Mouse (Mus musculus): ENCODE data around the gene Tuba3a. TPM values are rescaled to one million over a fixed set of nuclear protein-coding genes. Genes with fewer than 3 reads are reported as not detected.

Tuba3a gene
- polyA plus RNA-seq, 1 experiment from 2014 or later: not detected

DNA sequence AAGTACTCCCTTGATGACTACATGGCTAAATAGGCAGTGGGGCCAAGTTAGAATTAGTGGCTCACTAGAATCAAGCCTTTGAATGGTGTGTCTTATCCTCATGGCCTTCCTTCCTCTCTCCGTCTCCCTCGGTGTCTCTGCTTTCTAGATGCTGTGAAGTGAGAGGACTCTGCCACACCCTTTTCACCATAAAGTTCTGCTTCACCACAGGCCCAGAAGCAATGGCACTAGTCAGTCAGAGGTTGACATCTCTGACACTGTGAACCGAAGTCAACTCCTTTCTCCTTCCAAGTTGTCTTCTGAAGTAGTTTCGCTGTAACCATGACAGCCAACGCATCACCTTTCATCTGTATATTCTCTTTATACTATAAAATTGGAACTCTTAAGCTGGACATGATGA is 46.3 kb downstream of the Tuba3a start:
- Histone ChIP-seq H3K9ac (no peak overlapping the region), H3K4me3 (replicated peaks) (no peak overlapping the region), H3K4me1 (replicated peaks) (0 out of 2 replicates have a peak, but pooled peaks cover 3% of the 10 kb centered on the region), H3K9me3 (replicated peaks) (no peaks in the 10 kb centered on the region), H3K36me3 (replicated peaks) (no peaks in the 10 kb centered on the region), H3K27me3 (no peaks in the 10 kb centered on the region), H3K4me2 (no peak overlapping the region), H3K27ac (replicated peaks) (no peak overlapping the region)
- WGBS (ENCODE audit: insufficient replicate concordance): 74% methylated on average over 5 of the region's 5 CpGs
- ATAC-seq (ENCODE audit: insufficient read depth): no peak

DNA sequence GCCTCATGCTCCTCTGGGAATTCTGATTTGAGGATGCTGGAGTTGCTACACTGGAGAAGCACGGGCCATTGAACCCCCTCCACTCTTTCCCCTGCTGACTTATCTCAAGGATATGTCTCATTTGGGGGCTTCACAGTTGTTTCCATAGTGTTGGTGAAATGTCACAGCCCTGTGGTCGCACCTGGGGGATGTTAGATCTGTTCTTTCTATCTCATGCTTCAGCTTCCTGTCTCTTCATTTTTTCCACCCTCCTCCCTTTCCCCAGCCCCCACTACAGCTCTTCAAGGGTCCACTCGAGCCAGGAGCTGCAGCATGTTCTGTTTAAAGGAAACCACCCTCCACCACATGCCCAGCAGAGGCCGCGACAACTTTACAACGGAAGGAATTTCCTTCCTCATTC is 47.4 kb downstream of the Tuba3a start:
- peaks cover 12% of the 10 kb centered on the region; the same call in 1 of the 2 replicates for H3K4me1 ChIP-seq (replicated peaks)
- no peaks in the 10 kb centered on the region for H3K9me3 ChIP-seq (replicated peaks)
- H3K27ac ChIP-seq (replicated peaks): no peak overlapping the region
- no peak overlapping the region for H3K4me3 ChIP-seq (replicated peaks)
- no peaks in the 10 kb centered on the region for H3K36me3 ChIP-seq (replicated peaks)
- H3K27me3 ChIP-seq: no peaks in the 10 kb centered on the region
- WGBS (ENCODE audit: insufficient replicate concordance): 16% methylated on average over 6 of the region's 6 CpGs
- H3K4me2 ChIP-seq: no peak overlapping the region
- no peak overlapping the region for H3K9ac ChIP-seq
- no peak for ATAC-seq (ENCODE audit: insufficient read depth)

DNA sequence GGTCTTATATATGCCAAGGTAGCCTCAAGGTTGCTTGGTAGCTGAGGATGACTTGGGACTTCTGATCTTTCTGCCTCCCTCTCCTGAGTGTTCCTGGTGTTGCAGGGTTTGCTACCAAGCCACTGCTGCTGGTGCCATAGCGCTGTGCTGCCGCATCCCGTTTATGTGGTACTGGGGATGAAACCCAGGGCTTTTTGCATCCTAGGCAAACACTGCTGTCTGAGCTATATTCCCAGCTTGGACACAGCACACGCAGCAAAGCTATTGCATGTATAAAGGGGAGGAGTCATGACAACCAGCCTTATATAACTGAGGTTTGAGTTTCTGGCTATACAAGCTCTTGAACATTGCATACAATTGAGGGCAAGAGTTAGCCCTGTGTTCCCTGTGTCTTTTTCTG is 48.4 kb downstream of the Tuba3a start:
- peaks cover 22% of the 10 kb centered on the region for H3K4me1 ChIP-seq (replicated peaks)
- H3K27me3 ChIP-seq: no peaks in the 10 kb centered on the region
- H3K4me3 ChIP-seq (replicated peaks): no peak overlapping the region
- WGBS (ENCODE audit: insufficient replicate concordance): 73% methylated on average over 4 of the region's 4 CpGs
- no peak overlapping the region for H3K9ac ChIP-seq
- H3K4me2 ChIP-seq: no peak overlapping the region
- ATAC-seq (ENCODE audit: insufficient read depth): no peak
- no peaks in the 10 kb centered on the region for H3K36me3 ChIP-seq (replicated peaks)
- no peaks in the 10 kb centered on the region for H3K9me3 ChIP-seq (replicated peaks)
- H3K27ac ChIP-seq (replicated peaks): no peak overlapping the region

- Histone ChIP-seq H3K36me3 (replicated peaks) (no peaks in the 10 kb centered on the region), H3K4me3 (replicated peaks) (no peak within 1 kb of the TSS), H3K9ac (no peak within 1 kb of the TSS), H3K9me3 (replicated peaks) (no peaks in the 10 kb centered on the region), H3K27ac (replicated peaks) (no peak within 1 kb of the TSS), H3K4me1 (replicated peaks) (peaks cover 28% of the 10 kb centered on the region), H3K27me3 (no peaks in the 10 kb centered on the region), H3K4me2 (no peak within 1 kb of the TSS)
- no peak for ATAC-seq (ENCODE audit: insufficient read depth)
- 36% methylated on average over 6 of the region's 6 CpGs for WGBS (ENCODE audit: insufficient replicate concordance)
These were observed 49.1 kb downstream of the Tuba3a start, which contains the start of gene Cd27 for GRCm38 (mm10) chr6:125236782-125237181. Gene Cd27, minus strand, starts transcription at chr6:125237010.

DNA sequence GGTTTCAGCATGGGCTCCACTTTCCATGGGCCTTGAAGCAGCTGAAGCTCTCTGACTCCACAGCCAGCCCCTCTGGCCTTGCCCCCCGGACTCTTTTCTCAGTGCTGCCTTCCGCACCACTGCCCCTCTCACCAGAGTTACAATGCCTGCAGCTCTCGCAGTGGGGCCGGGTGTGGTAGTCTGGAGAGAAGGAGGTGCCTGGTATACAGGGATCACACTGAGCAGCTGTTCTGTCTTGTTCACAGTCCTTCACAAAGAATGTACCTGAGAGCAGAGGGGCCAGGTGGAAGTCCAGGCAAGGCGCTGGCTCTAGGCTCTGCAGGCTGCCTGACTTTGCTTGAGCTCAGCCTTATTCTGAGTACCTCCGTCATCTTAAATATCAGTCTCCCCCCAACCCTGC is 49.5 kb downstream of the Tuba3a start:
- Histone ChIP-seq H3K27ac (replicated peaks) (no peak overlapping the region), H3K36me3 (replicated peaks) (no peaks in the 10 kb centered on the region), H3K9ac (no peak overlapping the region), H3K4me2 (no peak overlapping the region), H3K9me3 (replicated peaks) (no peaks in the 10 kb centered on the region), H3K27me3 (no peaks in the 10 kb centered on the region), H3K4me3 (replicated peaks) (no peak overlapping the region), H3K4me1 (replicated peaks) (peaks cover 30% of the 10 kb centered on the region)
- 67% methylated on average over 6 of the region's 6 CpGs for WGBS (ENCODE audit: insufficient replicate concordance)
- no peak for ATAC-seq (ENCODE audit: insufficient read depth)

DNA sequence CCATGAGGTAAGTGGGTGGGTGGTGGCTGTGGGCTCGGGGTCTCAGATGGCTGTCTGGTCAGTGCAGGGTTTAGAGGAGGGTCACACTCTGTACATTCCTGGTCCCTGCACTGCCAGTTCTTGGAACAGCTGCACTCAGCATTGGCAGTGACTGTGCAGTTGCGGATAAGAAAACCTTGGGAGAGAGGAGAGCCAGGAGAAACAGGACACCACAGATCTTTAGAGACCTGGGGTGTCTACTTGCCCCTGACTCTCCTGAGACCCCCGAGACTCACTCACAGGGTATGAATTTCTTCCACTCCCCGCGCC is 51.4 kb downstream of the Tuba3a start:
- H3K27ac ChIP-seq (replicated peaks): no peak overlapping the region
- H3K4me1 ChIP-seq (replicated peaks): peaks cover 38% of the 10 kb centered on the region
- H3K4me3 ChIP-seq (replicated peaks): no peak overlapping the region
- WGBS (ENCODE audit: insufficient replicate concordance): 62% methylated on average over 5 of the region's 5 CpGs
- H3K4me2 ChIP-seq: no peak overlapping the region
- no peaks in the 10 kb centered on the region for H3K27me3 ChIP-seq
- H3K9me3 ChIP-seq (replicated peaks): no peaks in the 10 kb centered on the region
- ATAC-seq (ENCODE audit: insufficient read depth): no peak
- H3K9ac ChIP-seq: no peak overlapping the region
- no peaks in the 10 kb centered on the region for H3K36me3 ChIP-seq (replicated peaks)

- H3K36me3 ChIP-seq (replicated peaks): no peaks in the 10 kb centered on the region
- H3K27ac ChIP-seq (replicated peaks): no peak overlapping the region
- 54% methylated on average over 7 of the region's 7 CpGs for WGBS (ENCODE audit: insufficient replicate concordance)
- H3K4me2 ChIP-seq: no peak overlapping the region
- ATAC-seq (ENCODE audit: insufficient read depth): no peak
- H3K4me3 ChIP-seq (replicated peaks): no peak overlapping the region
- H3K9ac ChIP-seq: no peak overlapping the region
- no peaks in the 10 kb centered on the region for H3K27me3 ChIP-seq
- peaks cover 37% of the 10 kb centered on the region for H3K4me1 ChIP-seq (replicated peaks)
- H3K9me3 ChIP-seq (replicated peaks): no peaks in the 10 kb centered on the region
These were observed 51.9 kb downstream of the Tuba3a start for GRCm38 (mm10) chr6:125233816-125234519.

DNA sequence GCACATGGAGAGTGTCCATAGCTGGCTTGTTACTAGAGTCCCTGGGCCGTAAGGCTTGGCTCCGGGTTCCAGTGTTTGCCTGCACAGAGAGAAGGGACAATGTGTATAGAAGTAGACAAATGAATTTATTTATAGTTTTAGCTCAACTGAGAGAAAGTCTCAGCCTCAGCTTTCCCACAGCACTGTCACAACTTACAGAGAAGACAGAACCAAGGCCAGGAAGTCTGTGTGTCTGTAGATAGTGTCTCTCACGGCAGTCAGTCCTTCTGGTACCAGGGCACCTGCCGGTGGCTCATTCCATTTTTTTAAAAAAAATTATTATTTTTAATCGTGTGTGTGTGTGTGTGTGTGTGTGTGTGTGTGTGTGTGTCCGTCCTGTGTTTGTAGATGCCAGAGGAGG is 53.3 kb downstream of the Tuba3a start:
- Histone ChIP-seq H3K9me3 (replicated peaks) (no peaks in the 10 kb centered on the region), H3K9ac (0 out of 2 replicates have a peak overlapping the region, but pooled peaks have one; percentile 62), H3K27ac (replicated peaks) (peak overlapping the region; percentile 84), H3K4me3 (replicated peaks) (peak overlapping the region; percentile 66), H3K27me3 (no peaks in the 10 kb centered on the region), H3K36me3 (replicated peaks) (no peaks in the 10 kb centered on the region), H3K4me2 (peak overlapping the region; percentile 86), H3K4me1 (replicated peaks) (peaks cover 35% of the 10 kb centered on the region)
- ATAC-seq (ENCODE audit: insufficient read depth): no peak
- WGBS (ENCODE audit: insufficient replicate concordance): 29% methylated on average over 6 of the region's 6 CpGs

- H3K27ac ChIP-seq (replicated peaks): peak overlapping the region; percentile 84
- no peak for ATAC-seq (ENCODE audit: insufficient read depth)
- peak overlapping the region; percentile 66 for H3K4me3 ChIP-seq (replicated peaks)
- 20% methylated on average over 4 of the region's 4 CpGs for WGBS (ENCODE audit: insufficient replicate concordance)
- peak overlapping the region; percentile 62 for H3K9ac ChIP-seq
- H3K27me3 ChIP-seq: no peaks in the 10 kb centered on the region
- no peaks in the 10 kb centered on the region for H3K9me3 ChIP-seq (replicated peaks)
- H3K36me3 ChIP-seq (replicated peaks): 0 out of 2 replicates have a peak, but pooled peaks cover 4% of the 10 kb centered on the region
- peak overlapping the region; percentile 86 for H3K4me2 ChIP-seq
- H3K4me1 ChIP-seq (replicated peaks): peaks cover 35% of the 10 kb centered on the region
These were observed 53.8 kb downstream of the Tuba3a start for GRCm38 (mm10) chr6:125232045-125232437.

GRCm38 (mm10) chr6:125231117-125232044 is 54.5 kb downstream of the Tuba3a start, which contains the start of gene Tapbpl:
Gene Tapbpl, minus strand, starts transcription at chr6:125231860.
- 0 out of 2 replicates have a peak, but pooled peaks cover 6% of the 10 kb centered on the region for H3K36me3 ChIP-seq (replicated peaks)
- H3K27ac ChIP-seq (replicated peaks): peak within 1 kb of the TSS; percentile 84
- no peaks in the 10 kb centered on the region for H3K27me3 ChIP-seq
- H3K4me3 ChIP-seq (replicated peaks): peak within 1 kb of the TSS; percentile 66
- H3K4me2 ChIP-seq: peak within 1 kb of the TSS; percentile 86
- peaks cover 35% of the 10 kb centered on the region for H3K4me1 ChIP-seq (replicated peaks)
- no peaks in the 10 kb centered on the region for H3K9me3 ChIP-seq (replicated peaks)
- peak; percentile 58 for ATAC-seq (ENCODE audit: insufficient read depth)
- H3K9ac ChIP-seq: peak within 1 kb of the TSS; percentile 62
- under 1% methylated on average over 16 of the region's 16 CpGs for WGBS (ENCODE audit: insufficient replicate concordance)

DNA sequence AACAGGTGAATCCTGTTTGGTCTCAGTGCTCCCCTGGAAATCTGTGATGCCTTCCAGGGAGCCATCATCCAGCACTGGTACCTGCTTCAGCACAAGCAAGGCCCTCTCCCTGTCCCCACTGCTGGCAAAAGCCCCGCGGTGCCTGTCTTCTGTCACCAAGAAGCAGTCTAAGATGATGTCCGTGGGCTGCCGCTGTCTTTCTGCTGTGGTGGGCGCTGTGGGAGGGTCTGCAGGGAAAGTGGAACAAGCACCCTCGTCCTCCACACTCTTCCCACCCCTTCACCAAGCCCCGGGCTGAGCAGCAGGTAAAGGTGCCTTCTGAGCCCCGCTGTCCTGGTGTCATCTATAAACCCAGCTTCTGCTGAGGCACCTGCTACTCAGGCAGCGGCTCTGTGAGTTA is 55.3 kb downstream of the Tuba3a start:
- H3K27me3 ChIP-seq: no peaks in the 10 kb centered on the region
- peak overlapping the region; percentile 66 for H3K4me3 ChIP-seq (replicated peaks)
- ATAC-seq (ENCODE audit: insufficient read depth): no peak
- WGBS (ENCODE audit: insufficient replicate concordance): 66% methylated on average over 9 of the region's 9 CpGs
- 0 out of 2 replicates have a peak, but pooled peaks cover 10% of the 10 kb centered on the region for H3K36me3 ChIP-seq (replicated peaks)
- peak overlapping the region; percentile 86 for H3K4me2 ChIP-seq
- H3K4me1 ChIP-seq (replicated peaks): peaks cover 35% of the 10 kb centered on the region
- H3K27ac ChIP-seq (replicated peaks): no peak overlapping the region; the same call in 1 of the 2 replicates
- peak overlapping the region; percentile 62; the same call in 1 of the 2 replicates for H3K9ac ChIP-seq
- no peaks in the 10 kb centered on the region for H3K9me3 ChIP-seq (replicated peaks)
